Mouse (Mus musculus): ENCODE measurements around the gene Abhd13. TPM values are rescaled to one million over a fixed set of nuclear protein-coding genes. Genes with fewer than 3 reads are reported as not detected.

Abhd13 gene
- polyA plus RNA-seq, 1 experiment from 2014 or later, result 11.1 TPM

DNA sequence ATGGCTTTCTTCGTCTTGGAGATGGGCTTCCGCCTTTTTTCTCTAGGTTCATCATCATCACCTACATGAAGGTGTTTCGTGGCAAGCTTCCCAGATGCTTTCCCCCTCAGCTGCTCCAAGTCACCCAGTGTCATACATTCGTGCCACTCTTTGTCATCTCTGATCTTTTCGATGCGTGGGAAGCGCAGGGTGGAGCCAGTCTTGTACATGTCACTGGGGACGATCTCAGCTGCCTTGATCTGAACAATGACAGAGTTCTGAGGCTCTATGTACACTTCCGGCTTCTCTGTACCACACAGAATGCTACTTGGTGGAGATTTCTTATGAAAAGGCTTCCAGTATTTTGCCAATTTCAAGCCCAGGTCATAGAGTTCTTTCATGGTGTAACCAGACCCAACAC lies 5.6 kb upstream of the Abhd13 start:
- H3K4me3 ChIP-seq (ENCODE audit: low read length), result no peak overlapping the region
- no peak overlapping the region for H3K27ac ChIP-seq (ENCODE audit: low read length)
- peaks cover 10% of the 10 kb centered on the region for H3K4me1 ChIP-seq (ENCODE audit: control insufficient read depth, insufficient read depth, low read length)
- ATAC-seq (replicated peaks; ENCODE audit: extremely low read depth, insufficient read depth, low FRiP score), result no peak
- peaks cover 30% of the 10 kb centered on the region for H3K36me3 ChIP-seq (ENCODE audit: control insufficient read depth, insufficient read depth)
- H3K9ac ChIP-seq (ENCODE audit: low read length), result no peak overlapping the region
- 93% methylated on average over 9 of the region's 9 CpGs for WGBS
- H3K27me3 ChIP-seq (ENCODE audit: control insufficient read depth, insufficient read depth, low read length), result no peaks in the 10 kb centered on the region
- H3K9me3 ChIP-seq (replicated peaks; ENCODE audit: control insufficient read depth, low read length), result no peaks in the 10 kb centered on the region
- H3K4me2 ChIP-seq (ENCODE audit: low read depth, low read length), result no peak overlapping the region

DNA sequence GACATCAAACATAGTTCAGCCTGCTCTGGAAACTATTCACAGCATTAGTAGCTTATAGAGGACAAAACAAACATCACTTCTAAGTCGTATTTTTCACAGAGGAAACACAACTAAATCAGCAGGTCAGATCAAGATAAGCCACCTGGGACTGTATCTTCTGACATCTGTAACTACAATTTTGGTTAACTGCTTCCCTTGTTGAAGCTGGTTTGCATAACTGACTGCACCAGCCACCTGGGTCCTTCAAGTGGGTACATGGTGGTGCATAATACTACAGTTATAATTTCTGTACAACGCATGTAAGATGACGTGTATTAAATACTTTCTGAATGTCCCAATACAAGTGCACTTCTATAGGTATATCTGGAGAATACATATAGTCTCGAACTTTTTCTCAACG lies 2.2 kb upstream of the Abhd13 start:
- peak overlapping the region; percentile 77 for H3K9ac ChIP-seq (ENCODE audit: low read length)
- H3K9me3 ChIP-seq (replicated peaks; ENCODE audit: control insufficient read depth, low read length), result no peaks in the 10 kb centered on the region

DNA sequence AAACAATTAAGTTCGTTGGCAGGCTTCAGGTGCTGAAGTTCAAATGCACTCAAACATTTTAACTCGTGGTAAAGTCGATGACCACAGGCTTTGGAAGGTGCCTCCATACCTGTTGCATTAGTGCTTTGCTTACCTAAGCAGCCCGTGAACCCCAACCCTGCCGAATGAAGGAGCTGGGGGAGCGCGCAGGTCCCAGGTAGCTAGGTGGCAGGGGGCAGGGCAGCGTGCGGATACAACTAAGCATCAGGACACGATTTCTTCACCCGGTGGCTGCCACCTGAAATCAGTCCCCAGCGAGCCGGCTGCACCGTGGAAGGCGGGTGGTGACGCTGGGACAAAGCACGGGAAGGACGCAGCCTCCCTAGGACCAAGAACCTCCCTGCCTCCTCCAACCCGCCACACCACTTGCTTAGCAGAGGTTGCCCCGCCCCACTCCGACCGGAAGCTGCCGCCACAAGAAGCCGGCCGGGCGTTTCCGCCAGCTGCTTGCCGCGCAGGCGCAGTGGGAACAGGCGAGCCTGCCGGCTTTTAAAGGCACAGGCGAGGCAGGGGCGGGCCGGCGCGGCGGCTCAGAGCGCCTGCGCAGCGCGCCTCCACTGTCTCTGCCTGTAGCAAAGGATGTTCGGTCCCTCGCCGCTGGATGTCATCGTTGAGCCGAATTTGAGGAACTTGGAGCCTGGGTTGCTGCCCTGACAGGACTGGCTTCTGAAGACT lies 1.5 kb upstream of the Abhd13 start:
- under 1% methylated on average over 47 of the region's 47 CpGs for WGBS
- H3K27ac ChIP-seq (ENCODE audit: low read length), result peak overlapping the region; percentile 54

More for the DNA sequence above, 2.2 kb upstream of the Abhd13 start:
- Histone ChIP-seq H3K36me3 (ENCODE audit: control insufficient read depth, insufficient read depth) (peaks cover 20% of the 10 kb centered on the region), H3K27me3 (ENCODE audit: control insufficient read depth, insufficient read depth, low read length) (no peaks in the 10 kb centered on the region), H3K4me1 (ENCODE audit: control insufficient read depth, insufficient read depth, low read length) (peaks cover 31% of the 10 kb centered on the region), H3K4me3 (ENCODE audit: low read length) (peak overlapping the region; percentile 83), H3K4me2 (ENCODE audit: low read depth, low read length) (peak overlapping the region; percentile 69), H3K27ac (ENCODE audit: low read length) (peak overlapping the region; percentile 14; the same call in 1 of the 2 replicates)
- 32% methylated on average over 5 of the region's 5 CpGs for WGBS
- no peak for ATAC-seq (replicated peaks; ENCODE audit: extremely low read depth, insufficient read depth, low FRiP score)

DNA sequence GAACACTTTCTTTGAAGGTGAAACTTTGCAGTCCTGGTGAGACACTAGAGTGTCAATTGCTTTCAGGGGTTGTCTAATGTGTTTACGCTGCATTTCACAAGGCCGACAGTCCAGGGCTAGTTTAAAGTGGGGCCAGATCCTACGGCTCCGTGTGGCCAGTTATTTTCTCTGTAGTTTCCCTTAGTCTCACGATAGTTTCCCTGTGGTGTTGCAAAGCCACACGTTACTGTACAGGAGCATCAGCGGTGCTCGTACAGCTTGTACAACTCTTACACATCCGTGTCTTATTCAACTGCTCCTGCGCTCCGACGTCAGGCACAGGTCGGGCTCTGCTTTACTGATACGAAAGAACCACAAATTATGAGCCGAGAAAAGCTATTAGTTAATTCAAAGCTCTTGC lies 491 bp upstream of the Abhd13 start:
- Histone ChIP-seq H3K4me2 (ENCODE audit: low read depth, low read length) (peak overlapping the region; percentile 90), H3K4me3 (ENCODE audit: low read length) (peak overlapping the region; percentile 82), H3K27me3 (ENCODE audit: control insufficient read depth, insufficient read depth, low read length) (no peaks in the 10 kb centered on the region), H3K9ac (ENCODE audit: low read length) (peak overlapping the region; percentile 90), H3K9me3 (replicated peaks; ENCODE audit: control insufficient read depth, low read length) (no peaks in the 10 kb centered on the region), H3K27ac (ENCODE audit: low read length) (peak overlapping the region; percentile 86), H3K36me3 (ENCODE audit: control insufficient read depth, insufficient read depth) (peaks cover 13% of the 10 kb centered on the region), H3K4me1 (ENCODE audit: control insufficient read depth, insufficient read depth, low read length) (peaks cover 31% of the 10 kb centered on the region)
- ATAC-seq (replicated peaks; ENCODE audit: extremely low read depth, insufficient read depth, low FRiP score), result no peak
- 43% methylated on average over 15 of the region's 15 CpGs for WGBS

More for the DNA sequence above, 1.5 kb upstream of the Abhd13 start:
- peak; percentile 95 for ATAC-seq (replicated peaks; ENCODE audit: extremely low read depth, insufficient read depth, low FRiP score)
- Histone ChIP-seq H3K4me3 (ENCODE audit: low read length) (peak overlapping the region; percentile 83), H3K4me1 (ENCODE audit: control insufficient read depth, insufficient read depth, low read length) (peaks cover 31% of the 10 kb centered on the region), H3K9me3 (replicated peaks; ENCODE audit: control insufficient read depth, low read length) (no peaks in the 10 kb centered on the region), H3K9ac (ENCODE audit: low read length) (peak overlapping the region; percentile 77), H3K36me3 (ENCODE audit: control insufficient read depth, insufficient read depth) (peaks cover 19% of the 10 kb centered on the region), H3K27me3 (ENCODE audit: control insufficient read depth, insufficient read depth, low read length) (no peaks in the 10 kb centered on the region), H3K4me2 (ENCODE audit: low read depth, low read length) (peak overlapping the region; percentile 90)

DNA sequence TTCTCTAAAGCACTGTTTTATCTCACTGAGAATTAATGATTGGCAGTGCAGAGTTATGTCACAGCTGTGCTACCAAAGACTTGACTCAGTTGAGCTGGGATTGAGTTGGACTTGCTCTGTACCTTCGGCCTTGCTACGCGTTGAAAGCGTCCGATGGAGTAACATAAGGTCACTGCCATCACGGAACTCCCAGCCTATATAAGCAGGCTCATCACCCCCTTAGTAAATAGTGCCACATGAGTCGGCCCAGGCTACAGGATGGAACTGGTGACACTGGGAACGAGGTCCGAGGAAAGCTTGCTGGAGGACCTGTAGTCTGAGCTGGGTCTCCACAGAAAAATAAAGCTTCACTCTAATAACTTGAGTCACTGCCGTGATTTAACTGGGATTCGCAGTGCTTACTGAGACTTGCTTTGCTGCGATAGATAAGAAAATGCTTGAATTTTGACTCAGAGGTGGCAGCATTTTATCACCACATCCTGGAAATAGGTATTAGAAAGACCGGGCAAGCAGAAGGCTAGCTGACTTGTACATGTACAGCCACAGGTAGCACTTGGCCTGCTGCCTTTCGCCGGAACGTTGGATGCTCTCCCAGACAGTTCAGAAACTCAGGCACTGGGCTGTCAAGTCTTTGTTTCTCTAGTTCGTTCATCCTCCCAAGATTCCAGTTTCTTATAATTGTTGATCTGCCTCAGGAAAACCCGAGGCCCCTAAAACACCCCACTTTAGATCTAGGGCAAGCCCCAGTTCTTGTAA lies 1.1 kb downstream of the Abhd13 start:
- H3K4me2 ChIP-seq (ENCODE audit: low read depth, low read length), result peak overlapping the region; percentile 90
- 38% methylated on average over 18 of the region's 18 CpGs for WGBS
- ATAC-seq (replicated peaks; ENCODE audit: extremely low read depth, insufficient read depth, low FRiP score), result no peak

DNA sequence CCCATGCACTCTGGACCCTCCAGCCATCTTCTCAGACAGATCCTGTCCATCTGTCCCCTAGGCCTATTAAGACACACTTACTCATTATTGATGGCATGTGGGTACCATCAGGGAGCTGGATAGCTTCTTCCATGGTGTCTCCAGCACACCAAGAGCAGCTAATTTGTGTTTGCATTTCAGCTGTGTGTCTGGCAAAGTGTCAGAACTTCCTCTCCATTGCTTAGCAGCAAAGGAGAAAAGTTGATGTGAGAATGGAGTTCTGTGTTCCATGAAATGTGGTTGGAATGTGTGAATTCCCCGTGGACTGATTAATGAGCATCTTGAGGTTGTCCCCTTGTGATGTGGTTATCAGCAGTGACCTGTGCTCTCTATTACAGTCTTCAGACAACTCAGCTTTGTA lies 2.2 kb downstream of the Abhd13 start:
- no peak overlapping the region for H3K4me2 ChIP-seq (ENCODE audit: low read depth, low read length)
- WGBS, result 63% methylated on average over 1 of the region's 1 CpGs
- H3K4me1 ChIP-seq (ENCODE audit: control insufficient read depth, insufficient read depth, low read length), result peaks cover 31% of the 10 kb centered on the region
- H3K27me3 ChIP-seq (ENCODE audit: control insufficient read depth, insufficient read depth, low read length), result no peaks in the 10 kb centered on the region
- no peaks in the 10 kb centered on the region for H3K9me3 ChIP-seq (replicated peaks; ENCODE audit: control insufficient read depth, low read length)
- H3K9ac ChIP-seq (ENCODE audit: low read length), result no peak overlapping the region
- no peak overlapping the region for H3K4me3 ChIP-seq (ENCODE audit: low read length)
- ATAC-seq (replicated peaks; ENCODE audit: extremely low read depth, insufficient read depth, low FRiP score), result no peak
- H3K36me3 ChIP-seq (ENCODE audit: control insufficient read depth, insufficient read depth), result 0 out of 2 replicates have a peak, but pooled peaks cover 3% of the 10 kb centered on the region
- no peak overlapping the region for H3K27ac ChIP-seq (ENCODE audit: low read length)

More for the DNA sequence above, 1.1 kb downstream of the Abhd13 start:
- peak overlapping the region; percentile 86; the same call in 1 of the 2 replicates for H3K27ac ChIP-seq (ENCODE audit: low read length)
- H3K4me1 ChIP-seq (ENCODE audit: control insufficient read depth, insufficient read depth, low read length), result peaks cover 31% of the 10 kb centered on the region
- H3K9me3 ChIP-seq (replicated peaks; ENCODE audit: control insufficient read depth, low read length), result no peaks in the 10 kb centered on the region
- no peaks in the 10 kb centered on the region for H3K27me3 ChIP-seq (ENCODE audit: control insufficient read depth, insufficient read depth, low read length)
- peak overlapping the region; percentile 82 for H3K4me3 ChIP-seq (ENCODE audit: low read length)
- H3K36me3 ChIP-seq (ENCODE audit: control insufficient read depth, insufficient read depth), result 0 out of 2 replicates have a peak, but pooled peaks cover under 1% of the 10 kb centered on the region
- peak overlapping the region; percentile 90 for H3K9ac ChIP-seq (ENCODE audit: low read length)

DNA sequence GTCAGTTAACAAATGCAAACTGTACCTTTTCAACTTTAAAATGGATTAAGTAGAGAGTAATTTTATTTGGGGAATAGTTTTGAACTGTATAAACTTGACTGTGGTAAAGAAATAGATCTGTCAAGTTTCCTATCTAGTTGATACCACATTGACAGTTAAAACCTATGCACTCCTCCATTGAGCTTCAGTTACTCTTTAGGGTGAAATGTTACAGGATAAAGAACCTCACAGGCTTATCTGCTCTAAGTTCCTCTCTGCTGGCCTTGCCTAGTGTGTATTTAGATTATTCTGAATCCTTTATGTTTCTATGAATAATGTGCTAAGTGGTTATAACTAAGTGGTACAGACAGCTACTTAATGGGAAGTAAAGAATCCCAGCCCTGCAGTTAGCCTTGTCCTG lies 2.7 kb downstream of the Abhd13 start:
- ATAC-seq (replicated peaks; ENCODE audit: extremely low read depth, insufficient read depth, low FRiP score), result no peak
- Histone ChIP-seq H3K27me3 (ENCODE audit: control insufficient read depth, insufficient read depth, low read length) (no peaks in the 10 kb centered on the region), H3K4me2 (ENCODE audit: low read depth, low read length) (no peak overlapping the region), H3K27ac (ENCODE audit: low read length) (no peak overlapping the region), H3K36me3 (ENCODE audit: control insufficient read depth, insufficient read depth) (0 out of 2 replicates have a peak, but pooled peaks cover 3% of the 10 kb centered on the region), H3K4me1 (ENCODE audit: control insufficient read depth, insufficient read depth, low read length) (peaks cover 28% of the 10 kb centered on the region), H3K4me3 (ENCODE audit: low read length) (no peak overlapping the region), H3K9me3 (replicated peaks; ENCODE audit: control insufficient read depth, low read length) (no peaks in the 10 kb centered on the region), H3K9ac (ENCODE audit: low read length) (no peak overlapping the region)

DNA sequence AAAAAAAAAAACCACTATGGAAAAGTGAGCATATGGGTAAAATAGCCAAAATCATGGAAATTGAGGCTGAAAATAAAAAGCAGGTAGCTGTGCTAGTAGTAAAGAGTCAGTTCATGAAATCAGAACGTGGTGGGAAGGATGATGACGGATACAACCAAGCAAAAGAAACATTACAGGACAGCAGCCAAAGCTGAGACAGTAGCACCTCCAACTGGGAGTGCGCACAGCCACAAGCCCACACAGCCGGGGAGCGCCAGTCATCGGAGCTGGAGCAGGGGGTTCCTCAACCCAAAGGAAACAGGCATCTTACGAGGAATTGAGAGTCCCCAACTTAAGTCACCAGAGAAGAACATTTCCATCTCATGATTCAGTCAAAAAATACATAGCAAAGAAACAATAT lies 26.6 kb downstream of the Abhd13 start:
- ATAC-seq (replicated peaks; ENCODE audit: extremely low read depth, insufficient read depth, low FRiP score), result no peak
- Histone ChIP-seq H3K4me1 (ENCODE audit: control insufficient read depth, insufficient read depth, low read length) (peaks cover 8% of the 10 kb centered on the region), H3K36me3 (ENCODE audit: control insufficient read depth, insufficient read depth) (no peaks in the 10 kb centered on the region), H3K27ac (ENCODE audit: low read length) (no peak overlapping the region), H3K4me3 (ENCODE audit: low read length) (no peak overlapping the region), H3K9me3 (replicated peaks; ENCODE audit: control insufficient read depth, low read length) (no peaks in the 10 kb centered on the region), H3K4me2 (ENCODE audit: low read depth, low read length) (no peak overlapping the region), H3K9ac (ENCODE audit: low read length) (no peak overlapping the region), H3K27me3 (ENCODE audit: control insufficient read depth, insufficient read depth, low read length) (peaks cover 5% of the 10 kb centered on the region; the same call in 1 of the 2 replicates)
- 77% methylated on average over 7 of the region's 7 CpGs for WGBS
